Mouse (Mus musculus): ENCODE measurements around the gene 2510009E07Rik. TPM values are rescaled to one million over a fixed set of nuclear protein-coding genes. Genes with fewer than 3 reads are reported as not detected.
"Not testable (repeated sequence)": the region's sequence is repeated elsewhere in the genome, so short reads cannot be mapped to it uniquely, and the experiment has no call there.

Gene 2510009E07Rik
- total RNA-seq, 4 experiments from 2014 or later = 19.6 to 28.6 (median 24.4) TPM

DNA sequence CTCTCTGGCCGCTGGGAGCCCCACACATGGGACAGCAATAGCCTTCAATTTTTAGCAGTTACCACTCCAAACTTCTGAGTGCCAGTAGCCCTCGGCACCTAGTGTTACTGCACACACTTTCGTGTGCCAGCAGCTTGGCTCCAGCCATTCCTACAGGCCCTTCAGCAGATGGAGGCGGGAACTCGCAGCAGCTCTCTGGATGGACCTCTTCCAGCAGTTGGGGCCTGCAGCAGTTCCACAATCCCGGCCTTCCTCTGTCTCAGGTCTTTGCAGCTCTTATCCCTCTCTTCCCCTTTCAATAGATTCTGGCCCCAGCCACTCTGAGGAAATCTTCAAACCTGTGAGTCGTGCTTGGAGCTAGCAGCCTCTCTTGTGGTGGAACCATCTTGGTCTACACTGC, 17.7 kb downstream of the 2510009E07Rik start:
- DNase-seq (ENCODE audit: low spot score) = no peak

DNA sequence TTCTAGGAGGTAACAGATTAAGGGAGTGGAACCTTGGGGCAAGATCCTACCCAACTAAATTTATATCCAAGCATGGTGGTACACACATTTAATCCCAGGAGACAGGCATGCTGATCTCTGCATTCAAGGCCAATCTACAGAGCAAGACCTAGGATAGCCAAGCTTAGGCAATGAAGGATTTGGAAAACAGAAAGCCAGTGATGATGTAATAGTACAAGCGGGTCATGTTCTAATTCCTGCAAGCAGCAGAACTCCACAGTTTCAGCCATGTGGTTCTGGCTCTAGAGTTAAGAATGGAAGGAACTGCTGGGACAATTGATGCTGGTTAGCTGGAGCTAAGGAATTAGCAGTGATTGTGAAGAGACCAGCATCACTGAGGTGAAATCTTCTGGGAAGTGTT, 20.8 kb downstream of the 2510009E07Rik start:
- not testable (repeated sequence) for DNase-seq (ENCODE audit: low spot score)

DNA sequence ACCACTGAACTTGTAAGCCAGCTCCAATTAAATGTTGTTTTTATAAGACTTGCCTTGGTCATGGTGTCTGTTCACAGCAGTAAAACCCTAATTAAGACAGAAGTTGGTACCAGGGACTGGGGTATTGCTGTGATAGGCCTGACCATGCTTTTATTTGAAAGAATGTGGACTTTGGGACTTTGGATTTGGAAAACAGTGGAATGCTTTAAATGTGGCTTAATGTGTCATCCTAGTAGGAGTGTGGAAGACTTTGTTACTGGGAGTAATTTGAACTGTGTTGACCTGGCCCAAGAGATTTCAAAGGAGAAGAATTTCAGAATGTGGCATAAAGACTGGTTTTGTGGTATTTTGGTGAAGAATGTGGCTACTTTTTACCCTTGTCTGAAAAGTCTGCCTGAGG, 21.4 kb downstream of the 2510009E07Rik start:
- not testable (repeated sequence) for DNase-seq (ENCODE audit: low spot score)

DNA sequence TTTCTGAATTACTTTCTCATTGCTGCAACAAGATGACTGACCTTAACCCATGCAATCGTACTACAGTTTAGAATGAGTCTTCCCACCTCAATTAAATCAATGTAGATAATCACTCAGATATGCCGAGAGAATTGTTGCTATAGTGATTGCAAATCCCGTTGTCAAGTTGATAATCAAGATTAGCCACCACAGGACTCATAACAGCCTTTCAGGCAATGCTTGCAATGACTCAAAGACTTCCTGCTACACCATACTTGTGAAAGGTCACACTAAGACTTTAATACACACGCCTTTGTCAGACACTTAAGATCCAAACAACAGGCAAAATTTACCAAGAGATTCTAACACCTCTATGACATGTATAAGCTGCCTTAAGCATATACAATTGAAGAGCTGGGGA, 22.6 kb downstream of the 2510009E07Rik start:
- DNase-seq (ENCODE audit: low spot score) = no peak

DNA sequence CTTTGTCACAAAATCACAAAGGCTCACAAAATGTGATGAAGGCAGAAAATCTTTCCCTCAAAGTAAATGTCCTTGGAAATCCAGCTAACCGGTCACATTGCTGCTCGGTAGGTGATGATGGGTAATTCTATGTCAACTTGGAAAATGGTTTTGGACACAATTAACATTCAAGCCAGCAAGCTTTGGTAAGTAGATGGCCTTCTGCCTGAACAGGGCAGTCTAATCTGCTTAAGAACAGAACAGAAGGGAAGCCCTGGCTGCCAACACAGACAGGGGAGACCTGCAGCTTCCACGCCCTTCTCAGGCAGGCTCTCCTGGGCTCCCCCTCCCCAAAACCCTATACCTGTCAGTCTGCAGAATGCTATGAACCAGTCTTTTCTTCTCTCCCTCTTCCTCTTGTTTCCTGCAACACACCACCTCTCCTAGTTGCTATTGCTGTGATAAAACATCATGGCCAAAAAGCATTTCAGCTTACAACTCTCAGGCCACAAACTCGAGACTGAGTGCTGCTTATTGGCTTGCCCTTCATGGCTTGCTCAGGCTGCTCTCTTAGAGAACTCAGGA, 29.0 kb downstream of the 2510009E07Rik start:
- no peak for DNase-seq (ENCODE audit: low spot score)

DNA sequence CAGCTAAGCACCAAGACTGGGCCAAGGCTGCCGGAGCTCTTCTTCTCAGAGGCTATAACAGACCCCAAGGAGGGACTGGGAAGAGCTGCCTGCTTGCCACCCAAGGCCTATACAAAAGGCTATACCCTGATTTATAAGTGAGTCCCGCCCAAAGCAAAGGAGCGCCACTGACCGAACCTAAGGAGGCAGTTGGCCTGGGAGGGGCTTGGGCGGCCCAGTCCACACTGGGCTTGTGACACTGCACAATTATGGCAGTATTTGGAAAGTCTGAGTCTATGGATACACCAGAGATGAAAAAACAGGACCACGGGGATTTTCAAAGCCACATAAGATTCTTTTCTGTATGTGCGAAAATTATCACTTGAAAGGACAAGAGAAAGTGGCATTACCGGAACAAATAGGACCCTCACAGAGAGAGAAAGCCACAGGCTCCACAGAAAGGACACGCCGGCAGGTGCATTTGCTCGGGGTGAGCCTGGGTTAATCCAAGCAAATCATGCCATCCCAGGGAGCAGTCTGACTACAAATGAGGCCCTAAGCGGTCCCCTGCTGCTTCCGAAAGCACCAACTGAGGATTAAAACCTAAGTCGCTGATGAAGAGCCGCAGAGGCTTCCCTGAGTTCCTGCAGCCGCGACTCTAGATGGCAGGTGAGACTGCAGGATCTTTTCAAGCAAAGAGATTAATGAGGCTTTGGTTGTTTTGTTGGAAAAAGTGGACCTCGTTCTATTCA, 29.7 kb downstream of the 2510009E07Rik start:
- no peak for DNase-seq (ENCODE audit: low spot score)

DNA sequence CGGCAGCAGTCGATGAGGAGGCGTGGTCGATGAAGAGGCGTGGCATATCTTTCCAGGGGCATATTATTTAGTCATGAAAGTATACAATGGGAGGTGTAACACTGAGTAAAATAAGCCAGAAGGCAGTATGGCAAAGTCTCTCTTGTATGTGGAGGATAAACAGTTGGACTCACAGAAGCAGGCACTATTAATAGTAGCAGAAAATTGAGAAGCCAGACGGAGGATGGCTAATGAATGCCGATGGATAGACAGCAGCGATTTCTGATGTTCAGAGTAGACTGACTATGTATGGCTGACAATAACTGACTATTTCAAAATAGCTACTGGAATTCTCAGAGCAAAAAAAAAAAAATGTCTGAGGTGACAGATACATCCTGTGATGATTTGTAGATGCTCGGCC, 38.5 kb downstream of the 2510009E07Rik start:
- no peak for DNase-seq (ENCODE audit: low spot score)

DNA sequence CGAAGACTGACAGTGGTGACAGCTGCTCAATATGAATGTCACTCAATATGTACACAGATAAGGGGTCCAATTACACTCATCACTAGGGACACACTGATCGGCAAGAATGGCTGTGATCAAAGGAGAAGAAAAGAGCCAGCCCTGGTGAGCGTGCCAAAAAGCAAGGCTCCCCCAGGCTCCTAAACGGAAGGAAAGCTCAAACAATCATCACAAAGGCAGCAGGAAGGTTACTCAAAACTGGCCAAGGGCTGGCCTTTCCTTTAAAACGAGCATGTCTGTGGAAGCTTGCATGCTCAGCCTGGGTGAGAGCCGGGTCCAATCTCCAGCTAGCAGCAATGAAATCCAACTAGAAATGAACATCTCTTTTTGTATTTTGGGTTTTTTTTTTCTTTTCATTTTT, 39.2 kb downstream of the 2510009E07Rik start:
- peak; percentile 60 for DNase-seq (ENCODE audit: low spot score)

DNA sequence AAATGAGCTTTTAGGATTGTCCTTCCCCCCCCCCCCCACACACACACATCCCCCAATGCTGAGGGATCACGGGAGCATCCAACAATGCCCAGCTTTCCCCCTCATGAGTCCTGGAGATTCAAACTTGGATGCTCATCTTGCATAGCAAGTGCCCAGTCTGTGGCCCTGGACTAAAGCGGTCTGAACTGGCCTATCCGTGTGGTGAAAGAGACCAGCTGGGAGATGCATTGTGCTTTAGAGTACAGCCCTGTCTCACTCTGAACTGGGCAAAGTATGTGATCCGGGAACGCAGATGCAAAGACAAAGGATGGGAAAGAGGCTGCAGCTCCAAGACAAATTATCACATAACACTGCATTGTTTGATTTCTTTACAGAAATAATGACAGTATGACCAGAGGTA, 40.1 kb downstream of the 2510009E07Rik start:
- no peak for DNase-seq (ENCODE audit: low spot score)

DNA sequence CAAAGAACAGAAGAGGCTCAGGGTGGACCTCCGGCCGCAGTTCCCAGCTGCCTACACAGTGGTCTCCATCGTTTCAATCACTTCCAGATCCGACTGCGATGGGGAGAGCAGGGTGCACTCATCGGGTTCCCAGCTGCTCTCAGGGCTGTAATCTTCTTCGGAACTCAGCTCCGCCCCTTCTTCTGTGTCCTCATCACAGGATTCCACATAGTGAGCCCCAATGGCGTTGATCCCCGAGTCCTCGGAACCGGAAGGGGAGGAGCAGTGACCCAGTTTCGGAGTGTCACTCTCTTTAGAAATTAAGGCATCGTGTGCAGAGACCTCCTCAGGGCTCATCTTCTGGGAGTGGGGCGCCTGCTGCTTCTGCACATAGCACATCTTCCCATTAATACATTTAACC, 41.3 kb downstream of the 2510009E07Rik start:
- DNase-seq (ENCODE audit: low spot score) = no peak

DNA sequence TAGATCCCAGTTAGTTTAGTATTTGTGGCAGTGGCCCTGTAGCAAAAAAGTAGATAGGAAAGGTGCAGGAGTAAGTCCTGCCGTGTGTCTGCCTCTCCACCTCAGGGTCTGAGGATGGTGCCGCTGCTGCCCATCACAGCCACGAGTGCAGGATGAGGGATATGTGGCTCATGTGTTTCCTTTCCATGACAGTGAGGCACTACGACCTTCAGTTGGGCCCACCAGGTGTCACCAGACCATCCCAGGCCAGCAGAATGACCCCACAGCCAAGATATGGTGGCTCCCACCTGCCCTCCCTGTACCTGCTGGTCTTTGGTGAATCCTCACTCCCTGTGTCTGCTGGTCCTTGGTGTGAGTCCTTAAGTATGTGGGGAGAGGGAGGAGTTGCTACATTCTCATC, 43.3 kb downstream of the 2510009E07Rik start:
- DNase-seq (ENCODE audit: low spot score) = no peak

DNA sequence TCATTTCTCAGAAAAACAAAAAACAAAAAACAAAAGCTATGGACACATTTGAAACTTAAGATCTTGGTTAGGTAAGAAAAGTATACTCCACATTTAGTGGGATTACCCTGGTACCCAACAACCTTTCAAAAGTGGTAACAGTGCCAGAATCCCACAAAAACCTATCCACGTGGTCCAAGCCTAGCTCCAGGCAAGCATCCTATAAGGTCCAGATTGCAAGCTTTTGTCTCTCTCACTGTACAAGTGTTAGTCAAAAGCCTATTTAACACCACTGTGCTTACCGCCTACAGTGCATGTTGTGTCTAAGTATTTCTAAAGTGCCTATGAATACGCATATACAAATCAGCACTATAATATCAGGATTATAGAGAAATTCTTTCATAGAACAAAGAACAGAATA, 44.2 kb downstream of the 2510009E07Rik start:
- no peak for DNase-seq (ENCODE audit: low spot score)

DNA sequence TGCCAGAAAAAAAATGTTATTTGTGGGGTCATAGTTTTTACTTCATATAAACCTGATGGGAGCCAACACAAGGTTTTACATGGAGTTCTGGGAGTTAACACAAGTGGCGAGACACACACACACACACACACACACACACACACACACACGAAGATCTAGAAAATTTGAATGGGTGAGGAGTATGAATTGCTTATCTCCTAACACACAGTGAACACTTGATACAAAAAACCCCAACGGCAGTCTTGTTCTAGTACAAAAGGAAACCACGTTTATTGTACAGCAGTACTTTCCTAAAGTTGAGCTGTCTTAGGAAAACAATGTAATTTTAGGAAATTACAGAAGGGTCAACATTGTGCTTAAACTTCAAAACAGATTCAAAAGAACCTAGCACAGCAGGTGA, 45.7 kb downstream of the 2510009E07Rik start:
- no peak for DNase-seq (ENCODE audit: low spot score)

DNA sequence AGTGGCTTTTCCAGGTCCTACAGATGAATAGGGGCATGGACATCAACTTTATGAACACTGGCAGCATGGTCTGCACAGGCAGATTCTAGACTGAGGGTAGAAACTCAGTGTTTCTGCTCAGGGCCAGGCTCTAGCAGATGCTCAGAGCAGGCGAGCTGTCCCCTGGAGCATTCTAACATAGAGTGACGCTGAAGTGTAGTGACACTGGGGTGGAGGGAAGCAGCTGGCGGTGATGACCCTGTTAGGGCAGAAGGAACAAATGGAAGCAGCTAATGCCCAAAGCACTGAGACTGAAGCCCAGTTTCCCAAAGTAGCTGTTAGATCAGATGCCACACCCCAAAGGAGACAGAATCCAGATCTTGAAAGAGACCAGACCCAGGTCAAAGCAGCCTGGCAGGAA, 48.0 kb downstream of the 2510009E07Rik start:
- DNase-seq (ENCODE audit: low spot score) = no peak

DNA sequence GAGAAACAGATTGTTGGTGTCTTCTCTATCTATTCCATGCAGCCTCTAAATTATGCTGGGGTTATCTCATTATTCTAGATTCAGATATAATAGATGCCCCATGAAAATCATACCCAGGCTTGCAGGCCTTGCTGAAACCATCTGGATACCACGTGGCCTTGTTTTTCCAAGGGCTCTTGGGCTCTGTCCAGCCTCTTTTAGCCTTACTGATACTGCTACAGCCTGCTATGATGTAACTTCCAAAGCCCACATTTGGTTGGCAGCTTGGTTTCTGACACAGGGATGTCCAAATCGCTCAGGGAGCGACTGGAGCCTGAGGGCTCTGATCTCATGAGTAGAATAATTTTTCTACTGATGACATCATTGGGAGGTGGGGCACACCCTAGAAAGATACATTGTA, 48.5 kb downstream of the 2510009E07Rik start:
- peak; percentile 43 for DNase-seq (ENCODE audit: low spot score)

DNA sequence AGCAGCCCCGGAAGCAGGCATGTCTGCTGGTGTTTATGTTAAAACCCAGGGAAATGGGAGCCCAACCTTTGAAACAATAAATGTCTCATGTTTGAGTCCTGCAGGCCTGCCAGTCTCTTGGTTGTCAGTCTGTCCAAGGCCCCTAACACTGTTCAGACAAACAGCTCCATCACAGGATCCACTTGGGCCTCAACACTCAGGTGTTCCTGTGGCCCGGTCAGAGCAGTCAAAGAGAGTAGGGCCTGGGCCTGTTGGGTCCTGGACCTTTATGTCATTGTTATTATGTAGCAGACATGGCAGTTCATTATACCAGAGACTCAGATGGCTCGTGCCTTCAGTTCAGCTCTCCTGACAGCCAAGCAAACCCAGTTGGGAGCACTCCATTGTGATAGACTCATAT, 49.9 kb downstream of the 2510009E07Rik start:
- no peak for DNase-seq (ENCODE audit: low spot score)

DNA sequence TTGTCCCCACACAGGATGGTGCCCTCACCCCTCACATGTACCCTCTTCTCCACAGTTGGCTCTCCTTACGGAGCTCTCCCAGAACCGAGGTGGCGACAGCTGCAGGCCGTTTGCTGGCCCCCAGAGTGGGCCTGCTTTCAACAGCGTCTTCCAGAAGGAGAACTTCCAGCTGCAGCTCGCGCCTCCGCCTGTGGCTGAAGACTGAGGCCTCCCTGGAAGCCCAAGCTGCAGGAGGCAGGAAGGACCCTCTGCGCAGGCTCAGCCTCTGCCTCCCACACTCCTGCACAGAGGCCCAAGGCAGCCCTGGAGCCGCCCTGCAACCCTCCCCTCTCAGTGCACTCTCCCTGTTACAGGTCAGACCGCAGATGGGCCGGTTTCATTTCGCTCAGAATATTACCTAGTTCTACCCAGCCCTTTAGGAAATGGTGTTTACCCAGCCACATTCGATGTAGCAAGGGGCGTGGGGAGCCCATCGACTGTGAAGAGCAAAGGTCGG, 50.4 kb downstream of the 2510009E07Rik start:
- DNase-seq (ENCODE audit: low spot score) = peak; percentile 60

DNA sequence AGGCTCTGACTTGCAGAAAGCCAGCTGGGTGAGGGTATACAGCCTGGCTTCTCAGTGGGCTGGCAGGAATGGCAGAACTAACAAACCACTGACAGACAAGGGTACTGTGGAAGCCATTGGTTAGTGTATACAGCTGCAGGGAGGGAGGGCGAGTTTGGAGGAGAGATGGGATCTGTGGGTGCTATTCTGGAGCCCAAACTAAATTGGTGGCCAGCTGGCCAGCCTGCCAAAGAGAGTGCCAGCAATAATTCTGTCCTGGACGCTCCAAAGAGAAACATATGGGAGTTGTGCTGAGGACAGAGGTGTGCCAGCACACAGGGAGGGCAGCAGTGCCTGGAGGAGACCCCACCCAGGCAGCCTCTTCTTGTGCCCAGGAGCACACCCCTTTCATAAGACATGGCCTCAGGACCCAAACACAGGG, 50.8 kb downstream of the 2510009E07Rik start:
- peak; percentile 24 for DNase-seq (ENCODE audit: low spot score)

DNA sequence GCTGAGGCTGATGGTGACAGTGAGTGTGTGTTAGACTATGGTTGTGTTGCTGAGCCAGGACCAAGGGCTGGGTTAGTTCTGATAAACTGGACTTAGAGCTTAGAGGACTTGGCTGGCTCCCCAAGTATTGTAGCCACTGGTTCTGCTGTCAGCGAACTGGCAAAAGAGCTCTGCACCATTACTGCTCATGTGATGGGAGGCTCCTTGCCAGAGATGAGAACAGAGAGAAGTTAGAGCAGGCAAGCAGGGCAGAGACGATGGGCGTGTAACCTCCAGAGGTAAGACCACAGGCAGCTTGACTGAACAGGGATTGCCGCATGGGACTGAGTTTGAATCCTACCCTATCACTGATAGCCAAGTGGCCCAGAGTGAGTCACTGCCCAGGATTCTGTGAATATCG, 51.6 kb downstream of the 2510009E07Rik start:
- DNase-seq (ENCODE audit: low spot score) = peak; percentile 58

DNA sequence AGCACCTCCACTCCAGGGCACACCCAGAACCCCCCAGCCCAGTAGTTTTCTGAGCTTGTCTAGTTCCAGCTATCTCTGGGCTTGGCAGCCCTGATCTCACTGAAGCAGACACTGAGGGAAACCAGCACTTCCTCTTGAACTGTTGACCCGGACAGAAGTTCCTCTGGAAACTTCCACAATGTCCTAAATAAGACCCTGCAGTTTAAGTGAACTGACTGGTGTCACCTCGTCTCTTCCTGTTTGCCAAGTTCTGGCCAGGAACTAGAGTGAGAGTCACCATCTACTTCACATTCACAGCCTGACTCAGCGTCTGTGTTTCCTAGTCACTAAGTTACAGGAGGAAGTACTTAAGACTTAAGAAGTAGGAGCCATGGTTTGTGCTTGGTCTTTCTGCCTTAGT, 52.5 kb downstream of the 2510009E07Rik start:
- DNase-seq (ENCODE audit: low spot score) = peak; percentile 71

DNA sequence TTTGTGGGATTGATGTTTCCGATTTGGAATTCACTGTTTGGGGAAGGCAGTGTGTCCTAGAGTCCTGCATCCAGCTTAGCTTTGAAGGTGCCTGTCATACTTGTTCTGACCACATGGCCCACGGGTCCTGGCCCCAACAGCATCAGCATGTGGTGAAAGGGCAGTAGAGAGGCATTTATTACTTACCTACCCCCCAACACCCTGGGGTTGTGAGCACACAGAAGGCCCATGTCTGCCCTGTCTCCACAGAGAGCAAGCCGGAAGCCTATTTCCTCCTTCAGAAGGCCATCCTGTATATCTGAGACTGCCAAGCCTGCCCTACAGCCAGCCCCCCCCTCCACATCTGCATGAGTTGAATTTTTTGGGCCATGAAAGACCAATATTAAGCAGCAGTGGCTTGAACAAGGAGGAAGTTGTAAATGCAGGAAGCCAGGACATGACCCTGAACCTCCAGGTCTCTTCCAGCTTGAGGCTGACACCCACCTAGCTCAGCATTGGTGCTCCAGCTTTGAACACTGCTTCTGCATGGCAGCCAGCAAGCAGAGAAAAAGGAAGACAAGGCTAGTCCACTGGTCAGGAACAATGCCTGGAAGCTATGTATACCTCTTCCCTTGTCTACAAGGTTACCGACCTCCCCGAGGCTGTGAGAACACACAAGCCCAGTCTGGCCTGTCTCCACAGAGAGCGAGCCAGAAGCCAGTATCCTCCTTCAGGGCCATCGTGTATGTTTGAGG, 53.5 kb downstream of the 2510009E07Rik start:
- no peak for DNase-seq (ENCODE audit: low spot score)

DNA sequence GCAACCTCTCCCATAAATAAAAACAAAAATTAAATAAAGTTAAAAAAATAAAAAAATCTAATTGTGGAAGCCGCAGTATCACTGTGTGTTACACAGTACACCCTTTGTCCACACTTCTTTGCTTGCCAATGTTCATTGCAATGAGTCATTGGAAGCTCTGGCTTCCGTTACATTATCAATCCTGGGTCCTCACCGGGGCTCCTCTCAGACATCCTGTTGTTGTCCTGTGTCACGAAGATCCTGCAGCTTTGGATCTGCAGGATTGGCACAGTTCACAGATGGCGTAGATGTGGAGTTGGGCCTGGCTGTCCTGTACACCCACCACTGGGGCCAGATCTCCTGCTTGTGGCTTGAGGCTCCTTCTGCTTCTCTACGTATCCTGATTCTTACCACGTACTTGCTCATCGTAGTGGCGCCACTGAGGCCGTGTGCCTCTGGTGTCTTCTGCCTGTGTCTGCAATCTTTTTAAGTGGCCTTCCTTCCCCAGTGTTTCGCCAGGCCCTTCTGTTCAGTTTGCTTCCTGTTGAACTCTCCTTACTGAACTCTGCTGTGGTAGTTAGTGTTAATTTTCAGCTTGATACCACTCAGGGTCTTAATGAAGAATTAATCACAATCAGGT, 57.2 kb downstream of the 2510009E07Rik start:
- DNase-seq (ENCODE audit: low spot score) = peak; percentile 33

All from heart, adult 8-10 months (tissue).